Mouse (Mus musculus): ENCODE data around the gene Frs2. TPM values are rescaled to one million over a fixed set of nuclear protein-coding genes. Genes with fewer than 3 reads are reported as not detected.
"Not testable (repeated sequence)": the region's sequence is repeated elsewhere in the genome, so short reads cannot be mapped to it uniquely, and the experiment has no call there.

The Frs2 gene
- total and polyA plus RNA-seq, 3 experiments = 5.6 to 28.1 (median 21.4) TPM

DNA sequence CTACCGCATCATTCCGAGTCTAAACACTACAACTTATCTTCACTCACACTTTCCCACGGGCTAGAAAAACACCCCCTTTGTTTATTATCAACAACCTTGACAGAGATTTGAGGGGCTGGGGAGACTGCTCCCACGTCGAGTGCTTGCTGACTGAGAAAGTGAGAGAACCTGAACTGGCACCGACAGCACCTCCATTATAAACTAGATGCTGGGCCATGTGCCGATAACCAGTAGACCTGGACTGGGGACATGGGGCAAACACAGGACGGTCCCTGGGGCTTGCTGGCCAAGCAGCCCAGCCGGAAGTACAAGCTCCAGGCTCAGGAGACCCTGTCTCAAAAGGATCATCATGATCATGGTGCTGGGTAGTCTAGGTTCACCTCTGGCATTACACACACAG is 1.9 kb downstream of the Frs2 start:
- DNase-seq = no peak

DNA sequence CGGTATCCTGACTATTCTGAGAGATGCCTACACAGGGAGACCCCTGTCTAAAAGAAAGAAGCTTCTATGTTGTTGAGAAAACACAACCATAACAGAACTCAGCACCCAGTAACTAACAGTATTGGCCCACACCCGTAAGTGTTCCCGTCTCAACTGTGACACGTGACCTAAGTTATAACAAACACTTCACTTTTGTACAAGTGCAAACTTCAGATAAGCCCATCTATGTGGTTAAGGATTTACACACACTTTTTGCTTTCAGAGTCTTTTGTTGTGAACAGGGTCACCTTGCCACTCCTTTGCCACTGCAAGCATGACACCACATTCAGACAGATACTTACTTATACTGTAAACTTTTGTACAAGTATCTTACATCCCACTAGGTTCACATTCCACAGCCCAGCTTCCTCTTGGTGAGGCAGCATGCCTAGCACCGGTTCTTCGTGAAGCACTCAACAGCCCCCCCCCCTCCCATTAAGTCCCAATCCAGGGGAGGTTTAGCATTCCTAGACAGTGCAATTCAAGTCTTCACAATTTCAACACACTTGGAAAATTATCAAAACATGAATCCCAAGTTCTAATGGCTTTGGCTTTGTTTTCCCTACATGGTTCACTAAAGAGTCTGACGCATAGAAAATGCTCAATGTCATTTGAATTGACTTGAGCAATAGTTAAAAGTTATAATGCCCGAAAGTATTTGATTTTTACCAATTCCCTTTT is 2.6 kb downstream of the Frs2 start:
- no peak for DNase-seq

DNA sequence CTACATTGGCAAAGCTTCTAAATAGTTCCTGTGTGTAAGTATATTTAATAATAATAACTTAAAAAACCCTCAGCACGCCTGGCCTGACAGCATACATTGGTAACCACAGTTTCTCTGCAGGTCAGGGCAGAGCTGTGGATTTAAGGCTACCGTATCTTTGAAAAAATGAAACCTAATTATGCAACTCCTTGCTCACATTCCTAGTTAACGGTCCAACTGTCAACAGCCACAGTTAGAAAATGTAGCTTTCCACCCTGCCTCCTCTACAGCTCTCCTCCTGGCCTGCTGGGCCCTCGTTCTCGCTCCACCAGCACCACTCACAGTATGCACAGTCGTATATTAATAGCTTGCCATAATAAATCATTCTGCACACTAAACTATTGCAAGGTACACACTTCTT is 3.7 kb downstream of the Frs2 start:
- DNase-seq = no peak

DNA sequence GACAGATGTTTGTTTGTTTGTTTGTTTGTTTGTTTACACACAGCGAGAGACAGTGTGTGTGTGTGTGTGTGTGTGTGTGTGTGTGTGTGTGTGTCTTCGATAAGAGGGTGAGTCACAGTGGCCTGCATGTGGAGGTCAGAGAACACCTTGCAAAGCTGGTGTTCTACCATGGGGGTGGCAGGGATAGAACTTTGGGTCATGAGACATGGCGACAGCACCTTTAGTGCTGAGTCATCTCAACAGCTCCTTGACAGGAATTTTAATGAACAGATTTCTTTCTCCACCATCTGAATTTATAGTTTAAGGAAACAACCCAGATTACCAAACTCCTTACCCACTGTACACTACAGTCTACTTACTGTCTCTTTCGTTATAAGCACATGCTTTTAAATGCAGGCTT is 4.3 kb downstream of the Frs2 start:
- DNase-seq = no peak

DNA sequence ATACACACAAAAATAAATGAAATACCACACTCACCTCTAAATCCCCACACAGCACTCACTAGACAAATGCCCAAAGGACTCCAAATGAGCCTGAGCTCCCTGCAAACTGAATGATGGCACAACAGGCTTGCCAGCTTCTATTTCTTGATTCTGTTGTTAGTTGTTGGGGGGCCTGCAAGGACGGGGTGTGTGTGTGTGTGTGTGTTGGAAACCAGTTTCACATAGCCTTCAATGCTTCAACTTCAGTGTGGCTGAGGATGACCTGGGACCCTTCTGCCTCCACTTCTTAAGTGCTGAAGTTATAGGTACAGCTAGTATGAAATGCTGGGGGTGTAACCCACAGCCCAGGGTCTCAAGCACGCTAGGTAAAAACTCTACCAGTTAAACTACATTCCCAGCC is 5.0 kb downstream of the Frs2 start:
- no peak for DNase-seq

DNA sequence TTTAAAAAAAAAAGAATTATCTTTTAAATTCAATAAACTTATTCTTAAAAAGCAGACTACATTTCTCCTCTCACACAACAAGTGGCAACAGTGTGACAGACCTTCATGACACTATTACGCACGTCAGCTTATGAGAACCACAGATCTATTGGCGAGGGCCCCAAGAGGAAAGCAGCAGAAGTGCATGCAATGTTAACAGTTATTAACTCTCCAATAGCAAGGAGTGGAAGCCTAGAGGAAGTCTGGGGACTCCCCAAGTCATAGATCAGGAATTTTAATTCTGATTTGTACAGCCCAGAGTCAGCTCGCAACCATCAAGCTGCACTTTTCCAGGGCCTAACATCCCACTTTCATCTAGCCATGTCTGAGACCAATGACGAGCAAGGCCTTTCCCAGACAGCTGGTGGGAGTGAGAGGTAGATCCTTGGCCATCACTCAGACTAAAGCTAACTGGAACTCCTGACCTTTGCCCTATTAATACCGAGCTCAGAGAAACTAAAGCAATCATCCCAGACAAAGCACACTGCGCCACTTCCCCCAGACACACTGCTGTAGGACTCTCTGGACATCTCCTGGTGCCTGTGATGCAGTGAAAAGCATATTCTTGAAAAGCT is 6.3 kb downstream of the Frs2 start:
- no peak for DNase-seq

DNA sequence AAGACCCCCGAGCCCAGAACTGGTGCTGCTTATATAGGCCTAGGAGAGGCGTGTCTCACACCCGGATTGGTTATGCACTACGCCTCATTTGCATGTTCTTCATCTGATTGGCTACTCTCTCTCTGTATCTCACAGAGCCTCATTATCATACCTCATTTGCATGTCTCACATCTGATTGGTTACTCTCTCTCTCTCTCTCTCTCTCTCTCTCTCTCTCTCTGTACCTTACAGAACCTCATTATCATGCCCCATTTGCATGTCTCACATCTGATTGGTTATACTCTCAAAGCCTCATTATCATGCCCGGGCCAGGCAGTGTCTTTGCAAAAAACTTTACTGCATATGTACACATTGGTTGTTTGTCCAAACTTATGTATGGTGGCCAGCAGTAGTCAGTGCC is 16.8 kb downstream of the Frs2 start:
- DNase-seq = not testable (repeated sequence)

DNA sequence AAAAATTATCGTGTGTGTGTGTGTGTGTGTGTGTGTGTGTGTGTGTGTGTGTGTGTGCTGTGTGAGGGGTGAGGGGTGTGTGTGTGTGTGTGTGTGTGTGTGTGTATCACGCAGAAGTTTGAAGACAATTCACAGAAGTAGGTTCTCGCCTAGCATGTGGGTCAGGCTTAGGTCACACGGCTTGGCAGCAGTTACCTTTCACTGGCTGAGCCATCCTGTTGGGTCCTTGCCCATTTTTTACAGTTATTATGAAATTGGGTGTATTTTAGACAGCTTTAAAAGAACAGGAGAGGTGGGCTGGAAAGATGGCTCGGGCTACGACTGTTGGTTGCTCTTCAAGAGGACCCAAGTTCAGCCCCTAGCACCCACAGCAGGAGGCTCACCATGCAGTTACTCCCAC is 18.3 kb downstream of the Frs2 start:
- peak; percentile 81 for DNase-seq

DNA sequence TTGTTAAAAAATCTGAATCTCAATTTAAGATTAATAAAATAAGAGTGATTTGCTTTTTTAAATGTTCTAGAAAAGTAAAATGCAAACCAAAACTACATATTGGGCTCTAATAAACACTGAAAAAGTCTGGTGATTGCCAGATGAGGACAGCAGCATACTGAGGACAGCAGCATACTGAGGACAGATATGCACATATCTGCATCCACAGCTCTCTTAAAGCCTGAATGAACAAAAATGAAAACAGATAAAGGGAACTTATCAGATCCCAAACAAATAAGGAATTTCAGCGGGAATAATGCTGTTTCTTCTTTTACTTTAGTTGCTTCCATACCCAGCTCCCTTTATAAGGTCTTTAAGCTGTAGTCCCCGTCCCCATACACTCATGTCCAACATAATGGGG is 19.6 kb downstream of the Frs2 start:
- DNase-seq = no peak

DNA sequence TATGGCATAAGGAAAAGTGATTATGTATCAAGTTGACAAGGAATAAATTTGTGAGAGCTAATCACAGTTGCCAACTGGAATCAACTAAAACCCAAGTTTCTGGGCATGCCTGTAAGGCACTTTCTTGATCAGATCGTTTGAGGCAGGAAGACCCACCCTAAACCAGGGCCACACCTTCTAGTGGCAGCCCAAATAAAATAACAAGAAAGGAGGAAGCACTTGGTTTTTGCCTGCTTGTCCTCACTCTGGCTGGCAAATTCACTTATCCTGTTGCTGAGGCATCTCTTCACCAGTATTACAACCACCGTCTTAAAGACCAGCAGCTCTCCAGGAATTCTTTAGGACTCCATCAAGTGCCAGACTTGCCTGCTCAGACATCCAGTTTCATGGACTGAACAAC is 20.9 kb downstream of the Frs2 start:
- DNase-seq = no peak

DNA sequence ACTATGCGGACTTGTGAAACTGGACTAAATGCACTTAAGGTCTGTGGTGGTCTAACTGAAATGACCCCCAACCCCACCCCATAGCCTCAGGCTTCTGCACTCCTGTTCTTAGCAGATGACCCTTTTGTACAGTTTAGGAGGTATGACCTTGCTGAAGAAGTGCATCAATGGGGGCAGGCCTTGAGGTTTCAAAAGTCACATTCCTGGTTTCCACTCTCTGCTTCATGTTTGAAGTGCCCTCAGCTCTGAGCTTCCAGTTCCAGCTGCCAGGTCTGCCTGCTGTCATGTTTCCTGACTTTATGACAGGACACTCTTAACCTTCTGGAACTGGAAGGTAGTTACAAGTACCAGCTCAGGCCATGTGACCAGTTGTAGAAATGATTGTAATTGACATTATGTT is 21.6 kb downstream of the Frs2 start:
- DNase-seq = peak; percentile 36

DNA sequence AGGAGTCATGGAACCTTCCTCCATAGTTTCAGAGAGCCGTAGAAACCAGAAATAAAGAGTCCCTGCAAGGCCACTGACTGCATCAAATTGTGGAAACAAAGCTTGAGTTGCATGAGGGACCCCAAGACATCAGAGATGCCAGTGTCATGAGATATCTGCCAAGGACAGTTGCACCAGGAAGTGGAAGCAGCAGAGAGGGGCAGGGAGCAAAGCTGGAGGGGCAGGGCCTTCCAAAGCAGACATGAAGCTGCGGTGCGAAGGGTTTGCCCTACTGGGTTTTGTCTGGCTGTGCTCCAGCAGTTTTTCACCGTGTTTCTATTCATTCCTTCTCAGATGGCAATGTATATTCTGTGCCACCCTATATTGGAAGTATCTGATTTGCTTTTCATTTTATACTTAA is 22.1 kb downstream of the Frs2 start:
- DNase-seq = no peak

DNA sequence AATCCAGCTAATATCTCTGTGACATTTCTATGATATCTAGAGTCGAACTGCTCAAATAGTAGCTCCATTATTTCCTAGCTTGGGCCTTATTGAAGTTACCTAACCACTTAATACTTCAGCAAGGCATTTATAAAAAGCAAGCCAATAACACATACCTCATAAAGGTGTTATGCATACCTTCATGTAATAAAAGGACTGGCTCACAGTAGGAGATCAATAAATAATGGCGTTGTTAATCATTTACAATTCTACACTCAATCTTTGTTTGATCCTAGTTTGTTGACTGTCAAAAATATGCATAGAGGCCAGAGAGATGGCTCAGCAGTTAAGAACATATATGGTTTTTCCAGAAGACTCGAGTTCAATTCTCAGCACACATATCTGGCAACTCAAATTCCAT is 26.9 kb downstream of the Frs2 start:
- DNase-seq = no peak

DNA sequence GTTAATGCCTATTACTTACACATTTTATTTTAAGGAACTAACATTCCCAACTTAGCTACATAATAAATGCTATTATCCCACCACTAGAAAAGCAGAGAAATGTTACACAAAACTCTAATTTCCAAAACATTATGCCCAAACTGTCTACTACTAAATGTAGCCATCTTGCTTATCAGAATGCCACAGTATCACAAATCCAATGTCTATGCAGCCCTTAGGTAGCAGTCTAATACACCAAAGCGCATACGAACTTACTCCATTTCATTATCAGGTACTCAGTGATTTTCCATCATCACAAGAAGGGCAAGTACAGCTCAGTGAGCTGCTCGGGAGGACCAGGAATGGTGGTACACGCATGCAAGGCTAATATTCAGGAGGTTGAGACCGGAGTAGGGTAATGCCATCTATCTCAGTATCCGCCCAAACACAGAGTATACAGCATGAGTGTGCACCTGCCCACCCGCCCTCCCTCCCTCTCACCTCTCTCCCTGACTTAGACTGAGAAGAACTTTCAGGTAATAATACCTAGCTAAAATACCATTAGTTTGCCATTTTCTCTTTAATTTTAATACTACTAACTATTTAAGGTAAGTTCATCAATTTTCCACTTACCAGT is 28.2 kb downstream of the Frs2 start:
- DNase-seq = no peak

DNA sequence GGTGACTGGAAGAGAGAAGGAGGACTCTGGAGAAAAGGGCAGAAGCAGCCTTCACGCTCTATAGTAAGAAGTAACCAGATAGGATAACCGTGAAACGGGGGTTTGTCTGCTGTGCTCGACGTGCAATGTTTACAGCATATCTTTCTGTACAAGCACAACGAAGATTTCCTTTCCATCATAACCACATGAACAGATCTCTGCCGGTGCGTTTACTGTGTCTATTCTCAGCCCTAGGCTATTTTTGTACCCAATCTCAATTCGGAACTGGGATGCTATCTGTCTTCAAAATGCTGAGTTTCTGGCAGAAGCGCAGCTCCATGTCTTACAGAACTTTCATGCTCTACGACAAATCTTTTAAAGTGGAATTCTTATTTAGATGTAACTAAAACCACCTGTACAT is 28.8 kb downstream of the Frs2 start:
- DNase-seq = no peak

DNA sequence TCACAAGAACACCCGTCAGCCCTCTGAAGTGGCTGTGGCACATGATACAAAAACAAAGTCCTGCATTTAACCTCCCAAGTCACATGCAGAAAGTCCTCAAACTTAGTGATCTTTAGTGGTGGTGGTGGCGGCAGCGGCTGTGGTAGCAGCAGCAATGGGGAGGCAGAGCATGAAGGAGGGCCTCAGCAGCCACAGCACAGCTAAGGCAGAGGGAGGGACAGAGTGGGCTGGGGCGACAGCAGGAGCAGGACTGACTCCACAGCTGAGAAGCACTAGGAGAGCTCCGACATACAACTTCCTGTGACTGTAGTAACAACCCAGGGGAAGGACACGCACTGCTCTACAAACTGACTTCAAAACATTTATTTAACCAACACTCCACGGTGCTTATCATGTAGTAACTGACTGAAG is 29.9 kb downstream of the Frs2 start:
- no peak for DNase-seq

DNA sequence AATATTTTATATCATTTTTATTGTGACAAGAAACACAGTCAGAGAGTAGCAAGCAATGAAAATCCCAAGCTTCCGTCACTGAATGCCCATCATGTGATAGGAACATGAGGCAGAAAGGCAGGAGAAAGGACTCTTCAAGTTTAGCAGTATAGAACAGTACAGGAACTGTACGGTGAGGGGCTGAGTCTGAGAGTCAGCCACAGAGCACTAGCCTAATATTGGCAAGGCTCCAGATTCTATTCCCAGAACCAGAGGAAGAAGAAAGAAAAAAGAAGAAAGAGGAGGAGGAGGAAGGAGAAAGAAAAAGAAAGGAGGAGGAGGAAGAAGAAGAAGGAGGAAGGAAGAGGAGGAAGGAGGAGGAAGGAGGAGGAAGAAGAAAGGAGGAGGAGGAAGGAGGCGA is 32.7 kb downstream of the Frs2 start:
- no peak for DNase-seq

DNA sequence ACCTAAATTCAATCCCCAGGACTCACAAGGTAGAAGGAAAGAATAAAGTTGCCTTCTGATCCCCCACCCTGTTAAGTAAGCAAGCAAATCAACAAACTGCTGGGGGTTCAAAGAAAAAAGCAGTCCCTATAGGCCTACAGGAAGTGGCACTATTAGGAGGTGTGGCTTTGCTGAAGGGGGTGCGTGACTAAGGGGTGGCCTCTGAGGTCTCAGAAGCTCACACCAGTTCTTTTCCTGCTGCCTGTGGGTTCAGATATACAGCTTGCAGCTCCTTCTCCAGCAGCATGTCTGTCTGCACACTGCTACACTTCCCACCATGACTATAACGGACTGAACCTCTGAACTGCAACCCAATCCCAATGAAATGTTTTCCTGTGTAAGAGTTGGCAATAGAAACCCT is 35.8 kb downstream of the Frs2 start:
- no peak for DNase-seq

DNA sequence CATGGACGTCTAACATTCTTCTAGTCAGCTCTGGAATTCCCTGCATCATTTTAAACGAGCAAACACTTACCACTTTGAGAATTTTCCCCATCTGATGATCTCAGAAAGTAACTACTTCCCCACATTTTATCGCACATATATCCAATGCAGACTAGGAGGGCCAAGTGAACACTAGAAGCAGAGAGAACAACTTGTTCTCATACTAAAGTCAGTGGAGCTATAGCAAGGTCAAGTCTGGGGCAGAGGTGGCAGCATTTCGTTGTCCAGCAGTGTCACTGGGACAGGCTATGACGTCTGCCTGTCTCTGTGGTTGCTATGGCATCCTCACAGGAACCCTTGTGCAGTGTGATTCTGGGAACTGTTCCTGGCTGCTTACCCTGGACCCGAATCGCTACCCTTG is 36.9 kb downstream of the Frs2 start:
- peak; percentile 29 for DNase-seq

DNA sequence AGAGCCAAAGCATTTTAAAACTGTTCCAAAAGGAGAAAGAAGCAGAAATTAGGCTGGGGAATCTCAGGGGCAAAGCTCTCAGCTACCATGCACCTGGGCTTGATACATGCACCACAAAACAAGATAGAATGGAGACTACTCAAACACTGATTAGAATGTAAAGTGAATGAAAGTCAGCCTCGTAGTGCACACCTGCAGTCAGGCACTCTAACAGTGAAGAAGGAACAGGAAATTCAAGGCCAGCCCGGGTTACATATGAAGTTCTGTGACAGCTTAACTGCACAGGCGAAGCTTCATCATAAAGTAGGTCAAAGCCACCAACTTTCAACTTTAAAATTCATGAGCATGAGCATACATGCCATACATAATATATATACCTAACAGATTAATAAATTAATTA is 38.1 kb downstream of the Frs2 start:
- DNase-seq = no peak

DNA sequence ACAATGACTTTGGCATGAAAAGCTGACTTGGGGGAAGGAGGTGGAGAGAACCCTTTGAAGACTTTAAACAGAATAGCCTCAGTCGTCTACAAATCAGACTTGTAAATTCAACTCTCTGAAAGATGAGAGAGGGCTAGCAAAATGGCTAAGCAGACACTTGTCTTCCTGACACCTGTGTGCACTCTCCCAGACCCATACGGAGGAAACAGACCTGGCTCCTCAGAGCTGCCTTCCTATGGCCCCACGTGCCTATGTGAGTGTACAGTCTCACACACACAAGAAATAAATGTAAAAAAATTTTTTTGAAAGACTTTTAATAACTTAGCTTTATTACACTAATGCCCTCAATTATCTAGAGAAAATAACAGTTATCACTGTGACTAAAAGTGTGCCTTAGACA is 41.6 kb downstream of the Frs2 start:
- DNase-seq = no peak

DNA sequence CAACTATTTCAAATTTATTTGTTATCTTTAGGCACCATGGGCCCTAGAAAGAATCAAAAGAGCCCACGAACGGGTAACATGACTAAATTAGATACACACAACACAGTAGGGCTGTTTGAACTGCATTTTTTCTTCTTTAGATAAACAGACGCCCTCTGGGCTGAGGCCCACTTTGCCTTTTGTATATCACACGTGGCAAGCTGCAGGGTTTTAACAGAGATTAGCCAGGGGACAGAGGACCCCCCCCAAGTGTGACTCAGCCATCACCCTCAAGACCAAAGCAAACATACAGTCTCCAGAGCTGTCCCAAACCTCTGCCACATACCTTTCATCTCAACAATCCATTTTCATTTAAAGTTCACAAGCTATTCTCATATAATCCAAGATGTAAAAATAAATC is 42.1 kb downstream of the Frs2 start:
- no peak for DNase-seq

DNA sequence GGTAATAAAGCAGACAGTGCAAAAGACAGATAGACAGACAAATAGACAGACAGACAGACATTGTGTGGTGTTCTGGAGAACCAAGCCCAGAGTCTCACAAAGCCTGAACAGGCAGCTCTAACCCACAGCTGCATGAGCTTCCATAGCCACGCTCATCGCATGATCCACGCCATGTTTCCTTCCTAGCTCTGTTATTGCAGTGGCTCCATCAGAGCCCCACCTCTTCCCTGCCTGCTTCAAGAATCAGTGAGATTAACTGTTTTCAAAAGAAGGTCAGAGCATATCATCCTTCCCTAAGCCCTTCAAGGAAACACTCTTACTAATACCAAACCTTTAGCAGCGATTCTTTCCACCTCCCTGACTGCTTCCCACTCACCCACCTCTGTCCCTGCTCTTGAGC is 43.3 kb downstream of the Frs2 start:
- DNase-seq = no peak
